Mouse (Mus musculus) bone marrow, adult 2 months (tissue): ENCODE measurements around the gene Irf2.

ENCODE experiments used
- CTCF ChIP-seq: fragments of 200-500 bp; IDR thresholded peaks from 2 replicates; pipeline ENCODE4 v1.5.1; 2011; ENCODE audit warnings: low read length, control low read depth; ENCODE audit not compliant: control insufficient read depth, insufficient read depth
- POLR2A ChIP-seq: fragments of 200-500 bp; IDR thresholded peaks from 2 replicates; pipeline ENCODE4 v1.6.1; 2011; ENCODE audit warnings: low read depth, mild to moderate bottlenecking, control low read depth, low read length, borderline replicate concordance; ENCODE audit not compliant: control insufficient read depth

- peak; percentile 32; the same call in 1 of the 2 replicates for TF ChIP-seq CTCF
- no peak for TF ChIP-seq POLR2A
Observed at GRCm38 (mm10) chr8:46736260-46736659, 3.3 kb upstream of the Irf2 start.
